Mouse (Mus musculus) hindbrain, embryonic 14.5 days (tissue): ENCODE measurements around the gene Crispld2. TPM values are rescaled to one million over a fixed set of nuclear protein-coding genes. Genes with fewer than 3 reads are reported as not detected.

Source experiments
- ATAC-seq: fragments of 200-750 bp; cut with Nextera tagmentation; 2 replicates; pipeline ENCODE4 v1.8.0; 2017; ENCODE audit warnings: moderate number of reproducible peaks, mild to moderate bottlenecking, moderate TSS enrichment, moderate library complexity; ENCODE audit not compliant: low FRiP score
- DNase-seq: peaks from one replicate; pipeline ENCODE4 v3.0.0-alpha.2; 2015; ENCODE audit warnings: low spot score
- H3K27ac ChIP-seq: fragments of 300-500 bp; sonication (generic); 2 replicates; pipeline ENCODE4 v1.5.1; 2014; ENCODE audit warnings: mild to moderate bottlenecking, moderate library complexity
- H3K27me3 ChIP-seq: fragments of 300-500 bp; sonication (generic); 2 replicates; pipeline ENCODE4 v1.6.1; 2014; ENCODE audit warnings: mild to moderate bottlenecking, low read length, mixed read lengths; ENCODE audit not compliant: control insufficient read depth, insufficient read depth
- H3K36me3 ChIP-seq: fragments of 300-500 bp; sonication (generic); replicated peaks from 2 replicates; pipeline ENCODE4 v1.6.1; 2014; ENCODE audit not compliant: control insufficient read depth, insufficient read depth
- H3K4me1 ChIP-seq: fragments of 300-500 bp; sonication (generic); replicated peaks from 2 replicates; pipeline ENCODE4 v1.6.1; 2014; ENCODE audit warnings: antibody characterized with exemption, low read length, mixed read lengths; ENCODE audit not compliant: control insufficient read depth, insufficient read depth
- H3K4me2 ChIP-seq: fragments of 300-500 bp; sonication (generic); replicated peaks from 2 replicates; pipeline ENCODE4 v1.6.1; 2014; ENCODE audit warnings: mild to moderate bottlenecking, moderate library complexity
- H3K4me3 ChIP-seq: fragments of 300-500 bp; sonication (generic); replicated peaks from 2 replicates; pipeline ENCODE4 v1.5.1; 2014; ENCODE audit warnings: mild to moderate bottlenecking, low read length
- H3K9ac ChIP-seq: fragments of 300-500 bp; sonication (generic); 2 replicates; pipeline ENCODE4 v1.6.1; 2014
- H3K9me3 ChIP-seq: fragments of 300-500 bp; sonication (generic); 2 replicates; pipeline ENCODE4 v1.6.1; 2016; ENCODE audit warnings: low read length; ENCODE audit not compliant: control insufficient read depth
- WGBS: fragments of 180-500 bp; shearing (Covaris S2); extraction: QIAGEN DNeasy Blood & Tissue Kit; methylation state at CpG from one replicate; pipeline ENCODE4 v1.1.7; 2014; 5-methylcytosine and 5-hydroxymethylcytosine counted together
- polyA plus RNA-seq: library from polyadenylated mRNA; unstranded; fragments of >200 nt; fragmentation: Nextera tagmentation; extraction: Ambion mirVana; gene quantifications from 2 replicates; pipeline ENCODE4 v1.2.1, GENCODE M21; 2014

Crispld2 gene
- polyA plus RNA-seq, 1 experiment from 2014 or later: 2.0 TPM

- Histone ChIP-seq H3K4me3 (no peak overlapping the region), H3K4me2 (no peak overlapping the region), H3K4me1 (peaks cover 9% of the 10 kb centered on the region; the same call in 1 of the 2 replicates), H3K9me3 (no peaks in the 10 kb centered on the region), H3K27me3 (no peaks in the 10 kb centered on the region), H3K9ac (no peak overlapping the region), H3K36me3 (no peaks in the 10 kb centered on the region), H3K27ac (no peak overlapping the region)
- 63% methylated on average over 2 of the region's 2 CpGs for WGBS
- no peak for DNase-seq
- no peak for ATAC-seq
These were observed 12.6 kb downstream of the Crispld2 start for GRCm38 (mm10) chr8:120004705-120005381.

DNA sequence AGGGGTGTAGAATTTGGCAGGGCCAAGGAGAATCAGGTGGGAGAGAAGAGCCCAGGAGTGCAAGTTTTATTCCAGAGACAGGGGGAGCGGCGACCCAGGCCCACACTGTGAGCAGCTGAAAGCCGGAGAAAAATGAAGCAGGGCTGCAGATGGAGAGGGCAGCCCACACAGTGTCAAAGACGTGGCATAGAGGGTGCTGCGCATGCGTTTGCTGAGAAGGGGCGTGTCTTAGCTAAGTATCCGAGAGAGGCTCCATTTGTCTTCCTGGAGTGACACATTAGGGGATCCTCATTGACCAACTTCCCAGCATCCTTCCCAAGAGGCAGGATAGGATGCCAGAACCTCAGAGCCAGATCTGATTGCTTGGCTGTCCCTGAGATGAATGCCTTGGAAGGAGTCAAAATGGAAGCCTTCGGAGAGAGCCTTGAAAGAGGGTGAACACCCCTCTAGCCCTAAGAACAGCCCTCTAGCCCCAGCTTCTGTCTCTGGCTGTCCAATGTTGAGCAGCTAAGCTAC, 14.5 kb downstream of the Crispld2 start:
- H3K4me1 ChIP-seq: peaks cover 9% of the 10 kb centered on the region; the same call in 1 of the 2 replicates
- no peaks in the 10 kb centered on the region for H3K9me3 ChIP-seq
- no peak overlapping the region for H3K9ac ChIP-seq
- WGBS: 35% methylated on average over 9 of the region's 9 CpGs
- no peak for DNase-seq
- ATAC-seq: no peak
- H3K4me2 ChIP-seq: no peak overlapping the region
- H3K36me3 ChIP-seq: no peaks in the 10 kb centered on the region
- H3K4me3 ChIP-seq: no peak overlapping the region
- H3K27me3 ChIP-seq: no peaks in the 10 kb centered on the region
- no peak overlapping the region for H3K27ac ChIP-seq

GRCm38 (mm10) chr8:120007178-120007577, 14.9 kb downstream of the Crispld2 start:
- 82% methylated on average over 9 of the region's 9 CpGs for WGBS

GRCm38 (mm10) chr8:120009284-120009683, 17.0 kb downstream of the Crispld2 start:
- H3K36me3 ChIP-seq: no peaks in the 10 kb centered on the region
- ATAC-seq: no peak
- no peak overlapping the region for H3K4me3 ChIP-seq
- H3K27me3 ChIP-seq: no peaks in the 10 kb centered on the region
- no peak overlapping the region for H3K4me2 ChIP-seq
- WGBS: 77% methylated on average over 6 of the region's 6 CpGs
- no peak for DNase-seq
- H3K9ac ChIP-seq: no peak overlapping the region
- no peak overlapping the region for H3K27ac ChIP-seq
- H3K4me1 ChIP-seq: peaks cover 6% of the 10 kb centered on the region; the same call in 1 of the 2 replicates
- no peaks in the 10 kb centered on the region for H3K9me3 ChIP-seq

More at GRCm38 (mm10) chr8:120007178-120007577, 14.9 kb downstream of the Crispld2 start:
- no peak overlapping the region for H3K9ac ChIP-seq
- no peak overlapping the region for H3K4me2 ChIP-seq
- H3K27ac ChIP-seq: no peak overlapping the region
- H3K27me3 ChIP-seq: no peaks in the 10 kb centered on the region
- H3K4me1 ChIP-seq: peaks cover 9% of the 10 kb centered on the region; the same call in 1 of the 2 replicates
- H3K36me3 ChIP-seq: no peaks in the 10 kb centered on the region
- ATAC-seq: no peak
- H3K9me3 ChIP-seq: no peaks in the 10 kb centered on the region
- no peak overlapping the region for H3K4me3 ChIP-seq
- DNase-seq: no peak

DNA sequence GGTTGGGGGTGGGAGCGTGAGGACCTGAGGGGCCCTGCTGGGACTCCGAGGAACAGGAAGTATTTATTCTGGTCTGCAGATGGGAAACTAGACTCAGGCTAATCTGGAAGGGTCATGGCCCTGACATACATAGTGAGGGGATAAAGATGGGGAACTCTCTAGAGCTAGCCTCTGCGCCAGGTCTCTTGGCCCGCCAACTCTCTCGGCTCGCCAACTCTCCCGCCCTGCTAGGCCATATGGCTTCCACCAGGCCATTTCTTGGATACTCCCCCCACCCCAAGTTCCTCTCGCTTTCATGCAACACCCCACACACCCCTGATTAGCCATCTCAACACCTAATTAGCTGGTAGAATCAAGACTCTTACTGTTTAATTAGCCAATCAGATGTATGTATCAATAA, 20.3 kb downstream of the Crispld2 start:
- no peak overlapping the region for H3K4me3 ChIP-seq
- no peak for ATAC-seq
- no peak for DNase-seq
- H3K4me2 ChIP-seq: no peak overlapping the region
- no peaks in the 10 kb centered on the region for H3K27me3 ChIP-seq
- H3K9me3 ChIP-seq: no peaks in the 10 kb centered on the region
- no peaks in the 10 kb centered on the region for H3K4me1 ChIP-seq
- WGBS: 88% methylated on average over 8 of the region's 8 CpGs
- no peak overlapping the region for H3K27ac ChIP-seq
- H3K9ac ChIP-seq: no peak overlapping the region
- no peaks in the 10 kb centered on the region for H3K36me3 ChIP-seq

GRCm38 (mm10) chr8:120012927-120013326, 20.7 kb downstream of the Crispld2 start:
- H3K9me3 ChIP-seq: no peaks in the 10 kb centered on the region
- H3K9ac ChIP-seq: no peak overlapping the region
- no peaks in the 10 kb centered on the region for H3K36me3 ChIP-seq
- H3K27ac ChIP-seq: no peak overlapping the region
- H3K4me1 ChIP-seq: no peaks in the 10 kb centered on the region
- no peak overlapping the region for H3K4me3 ChIP-seq
- no peak overlapping the region for H3K4me2 ChIP-seq
- DNase-seq (no peak), ATAC-seq (no peak)
- WGBS: 31% methylated on average over 9 of the region's 9 CpGs
- no peaks in the 10 kb centered on the region for H3K27me3 ChIP-seq

- no peak overlapping the region for H3K4me2 ChIP-seq
- no peaks in the 10 kb centered on the region for H3K36me3 ChIP-seq
- 71% methylated on average over 15 of the region's 15 CpGs for WGBS
- H3K27ac ChIP-seq: no peak overlapping the region
- no peaks in the 10 kb centered on the region for H3K4me1 ChIP-seq
- ATAC-seq (no peak), DNase-seq (no peak)
- H3K27me3 ChIP-seq: no peaks in the 10 kb centered on the region
- H3K9ac ChIP-seq: no peak overlapping the region
- H3K4me3 ChIP-seq: no peak overlapping the region
- H3K9me3 ChIP-seq: no peaks in the 10 kb centered on the region
These were observed 22.2 kb downstream of the Crispld2 start for GRCm38 (mm10) chr8:120014267-120015023.

DNA sequence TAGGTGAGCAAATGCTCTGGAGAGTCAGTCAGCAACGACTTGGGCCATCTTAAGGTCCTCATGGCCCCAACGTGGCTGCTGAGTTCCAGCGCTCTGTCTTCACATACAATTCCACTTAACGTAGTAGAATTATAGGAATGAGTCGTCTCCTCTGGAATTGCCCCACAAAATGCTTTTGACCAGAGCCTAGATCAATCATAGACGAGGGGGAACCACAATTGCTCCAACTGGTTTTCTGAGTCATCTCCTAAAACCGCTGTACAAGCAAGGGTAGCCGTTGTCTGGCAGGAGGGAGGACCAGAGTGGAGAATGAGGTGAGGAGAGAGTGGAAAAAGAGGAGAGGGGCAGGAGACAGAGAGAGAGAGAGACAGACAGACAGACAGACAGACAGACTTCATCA, 23.7 kb downstream of the Crispld2 start:
- ATAC-seq: no peak
- H3K36me3 ChIP-seq: no peaks in the 10 kb centered on the region
- no peaks in the 10 kb centered on the region for H3K9me3 ChIP-seq
- no peaks in the 10 kb centered on the region; the same call in 1 of the 2 replicates for H3K4me1 ChIP-seq
- no peak overlapping the region for H3K27ac ChIP-seq
- WGBS: 93% methylated on average over 8 of the region's 8 CpGs
- H3K4me2 ChIP-seq: no peak overlapping the region
- H3K27me3 ChIP-seq: no peaks in the 10 kb centered on the region
- no peak overlapping the region for H3K4me3 ChIP-seq
- no peak for DNase-seq
- no peak overlapping the region for H3K9ac ChIP-seq

GRCm38 (mm10) chr8:120016424-120016823, 24.2 kb downstream of the Crispld2 start:
- Histone ChIP-seq H3K27me3 (no peaks in the 10 kb centered on the region), H3K4me2 (no peak overlapping the region), H3K4me1 (no peaks in the 10 kb centered on the region; the same call in 1 of the 2 replicates), H3K4me3 (no peak overlapping the region), H3K27ac (no peak overlapping the region), H3K36me3 (no peaks in the 10 kb centered on the region), H3K9ac (no peak overlapping the region), H3K9me3 (no peaks in the 10 kb centered on the region)
- no peak for DNase-seq
- WGBS: 86% methylated on average over 7 of the region's 7 CpGs
- ATAC-seq: no peak
